Mouse (Mus musculus) kidney, adult 2 months (tissue): Measurements from ENCODE around the gene Wiz.

Experiments used
- CTCF ChIP-seq: fragments of 200-500 bp; conservative IDR thresholded peaks from 2 replicates; pipeline ENCODE4 v1.5.1; 2011; ENCODE audit warnings: low read depth, mild to moderate bottlenecking, control low read depth, low read length, moderate library complexity, mixed read lengths; ENCODE audit not compliant: insufficient read depth, insufficient read length
- POLR2A ChIP-seq: fragments of 200-500 bp; IDR thresholded peaks from one replicate; pipeline ENCODE4 v1.6.1; 2011; ENCODE audit warnings: low read depth, low read length, control low read depth

- TF ChIP-seq CTCF (no peak), POLR2A (no peak)
Measured at GRCm38 (mm10) chr17:32334921-32335320, 54.3 kb downstream of the Wiz start.
